Mouse (Mus musculus) spleen, postnatal 14 days (tissue): ENCODE results near the gene Trim15.

Experiments used
- DNase-seq, 2 experiments: peaks; one replicate each; pipeline ENCODE4 v3.0.0; 2021 to 2022; ENCODE audit warnings: low spot score in 2 of 2

Gene Trim15

DNA sequence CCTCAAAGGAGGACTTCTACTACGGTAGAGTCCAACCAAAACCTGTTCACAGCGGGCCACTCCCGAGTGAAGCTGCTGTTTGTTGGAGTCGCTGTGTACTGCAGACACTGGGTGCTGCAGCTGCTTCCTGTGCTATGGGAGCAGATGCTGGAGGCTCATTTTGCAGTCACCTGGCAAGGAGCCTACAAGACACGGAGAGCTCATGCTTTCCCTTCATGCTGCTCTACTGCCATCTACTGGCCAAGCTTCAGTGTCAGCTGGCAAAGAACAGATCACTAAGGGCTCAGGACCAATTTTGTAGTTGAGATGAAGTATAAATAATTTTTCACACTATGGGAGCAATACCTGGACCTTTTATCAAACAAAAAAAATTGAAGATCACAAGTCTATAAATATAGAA lies 41.0 kb downstream of the Trim15 start:
- peak; percentile 48 to 75 for DNase-seq

DNA sequence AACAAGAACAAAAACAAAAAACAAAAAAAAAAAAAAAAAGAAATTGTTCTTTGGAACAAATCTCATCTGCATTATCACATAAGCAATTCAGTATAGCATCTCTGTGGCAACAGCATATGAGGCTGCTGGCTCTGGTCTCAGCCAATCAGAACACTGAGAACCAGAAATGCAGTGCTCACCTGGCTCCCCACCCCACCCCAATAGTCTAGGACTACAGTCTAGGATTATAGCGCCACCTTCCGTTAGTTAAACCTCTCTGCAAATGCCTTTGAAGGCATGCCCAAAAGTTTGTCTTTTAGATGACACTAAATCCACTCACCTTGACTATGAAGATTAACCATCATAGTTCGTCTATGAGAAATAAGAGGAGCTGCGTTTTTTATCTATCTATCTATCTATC lies 41.5 kb downstream of the Trim15 start:
- no peak for DNase-seq

DNA sequence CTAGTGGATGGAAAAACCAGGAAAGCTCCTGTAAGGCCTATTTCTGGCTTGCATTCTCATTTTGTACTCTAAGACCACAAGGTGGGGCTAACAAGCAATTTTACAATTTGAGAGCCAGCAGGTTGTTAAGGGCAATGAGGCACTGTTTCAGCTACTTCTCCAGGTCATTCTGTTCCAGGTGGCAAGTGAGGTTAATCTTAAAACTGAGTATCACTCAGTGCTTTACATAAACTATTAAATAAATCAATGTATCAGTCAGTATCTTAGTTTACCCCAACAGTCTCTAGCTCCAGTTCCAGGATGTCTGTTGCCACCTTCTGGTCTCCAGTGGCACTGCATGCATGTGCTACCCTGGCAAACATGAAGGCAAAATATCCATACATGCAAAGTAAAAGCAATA lies 43.0 kb downstream of the Trim15 start:
- DNase-seq: peak; percentile 35 to 40

DNA sequence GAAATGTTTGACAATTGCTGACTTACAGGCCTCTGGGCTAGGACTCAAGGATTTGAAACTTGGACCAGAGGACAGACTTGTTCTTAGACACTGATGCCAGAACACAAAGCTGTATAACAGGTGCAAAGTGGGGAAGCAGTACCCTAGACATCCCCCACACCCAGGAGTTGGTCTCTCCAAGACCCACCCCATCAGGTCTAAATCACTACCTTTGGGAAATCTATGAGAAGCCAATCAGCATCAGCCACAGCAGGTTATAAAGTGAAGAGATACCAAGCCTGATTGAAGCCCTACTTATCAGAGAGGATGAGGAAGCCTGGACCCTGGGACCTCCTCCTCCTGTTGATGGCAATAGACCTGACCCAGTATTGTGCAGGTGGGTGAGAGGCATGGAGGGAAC lies 55.1 kb downstream of the Trim15 start, which contains the start of gene H2-M10.6:
TSS of gene H2-M10.6 (plus strand) at position 301 of the 400 bp plus-strand sequence.
- no peak for DNase-seq
